Mouse (Mus musculus) heart, postnatal 0 days (tissue): ENCODE measurements around the gene Atg7.

Experiments
- CTCF ChIP-seq: IDR thresholded peaks from 2 replicates; pipeline ENCODE4 v1.5.1; 2016; ENCODE audit warnings: antibody characterized with exemption, control low read depth, low read depth
- EP300 ChIP-seq: IDR thresholded peaks from 2 replicates; pipeline ENCODE4 v1.6.1; 2016; ENCODE audit warnings: antibody characterized with exemption, low read depth

DNA sequence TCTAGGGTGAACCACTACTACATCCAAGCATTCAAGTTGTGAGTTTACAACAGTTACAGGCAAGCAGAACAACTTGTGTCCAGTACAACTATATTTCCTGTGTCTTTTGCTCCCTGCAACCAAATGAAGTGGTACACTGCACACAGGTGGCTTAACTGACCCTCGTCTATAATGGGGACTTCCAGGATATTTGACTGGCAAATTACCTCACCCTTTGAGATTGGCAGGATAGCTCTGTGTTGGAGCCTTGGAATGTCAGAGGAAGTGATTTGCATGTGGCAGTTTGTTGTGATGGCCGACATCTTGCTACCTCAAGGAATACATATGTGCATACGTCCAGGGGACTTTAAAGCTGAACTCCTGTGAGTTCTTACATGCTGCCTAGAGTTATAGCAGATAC lies 164.6 kb downstream of the Atg7 start:
- TF ChIP-seq EP300 (no peak), CTCF (no peak)
